Mouse (Mus musculus) stomach, postnatal 0 days (tissue): ENCODE measurements around the gene Gm3625.

ENCODE experiments used
- CTCF ChIP-seq: IDR thresholded peaks from 2 replicates; pipeline ENCODE4 v1.5.1; 2016; ENCODE audit warnings: antibody characterized with exemption, low read depth, mild to moderate bottlenecking, moderate library complexity
- EP300 ChIP-seq: optimal IDR thresholded peaks from 2 replicates; pipeline ENCODE3; 2016; ENCODE audit warnings: antibody characterized with exemption

GRCm38 (mm10) chr12:4546491-4546890 is 46.2 kb downstream of the Gm3625 start:
- TF ChIP-seq CTCF = no peak
- TF ChIP-seq EP300 = no peak
